23 mouse cellular contexts compared by ENCODE assay signal in genomic region chr9:72206911-72207310, GRCm38 (mm10).
A peak's percentile ranks its signal among the peaks of the same experiment; 100 is the strongest.
DNase-seq lines count a peak whose midpoint lies in the region; ATAC-seq and TF ChIP-seq lines count a peak whose summit lies in the region.
"Had no signal": no experiment of that assay in that cellular context is flagged by ENCODE, and none has a peak within 500 bp of the region (broad histone marks: within the 10 kb centered on the region; RNA-seq: fewer than 3 reads in every experiment).

No protein-coding gene starts in this region.

- H3K9me3 ChIP-seq in heart, embryonic 12.5 days (replicated peaks): no peaks in the 10 kb centered on the region
- H3K9me3 ChIP-seq in forebrain, postnatal 0 days (ENCODE audit: low read length): no peaks in the 10 kb centered on the region
- H3K9me3 ChIP-seq: embryonic facial prominence, embryonic 15.5 days; limb, embryonic 10.5 days; liver, embryonic 12.5 days; megakaryocyte, embryonic 14.5 days; midbrain, embryonic 15.5 days; neural tube, embryonic 13.5 days had no signal

- intact Hi-C loops in left cerebral cortex, adult 2 months (cut with DNase I): no loop called here
- intact Hi-C loops in left cerebral cortex, postnatal 14 days (cut with DNase I): no loop called here

- no peak overlapping the region for H3K4me3 ChIP-seq in heart, embryonic 12.5 days
- no peak overlapping the region for H3K4me3 ChIP-seq in left cerebral cortex, adult 2 months
- no peak overlapping the region for H3K4me3 ChIP-seq in forebrain, postnatal 0 days (ENCODE audit: low read depth, low read length)
- H3K4me3 ChIP-seq: embryonic facial prominence, embryonic 15.5 days; limb, embryonic 10.5 days; liver, embryonic 12.5 days; megakaryocyte, embryonic 14.5 days; midbrain, embryonic 15.5 days; neural tube, embryonic 13.5 days had no signal

- no peak overlapping the region for H3K9ac ChIP-seq in heart, embryonic 12.5 days
- H3K9ac ChIP-seq in forebrain, postnatal 0 days: no peak overlapping the region
- H3K9ac ChIP-seq: embryonic facial prominence, embryonic 15.5 days; hindbrain, embryonic 14.5 days; liver, embryonic 12.5 days; midbrain, embryonic 15.5 days; neural tube, embryonic 13.5 days had no signal

- no peaks in the 10 kb centered on the region for H3K27me3 ChIP-seq in heart, embryonic 12.5 days (replicated peaks)
- no peaks in the 10 kb centered on the region for H3K27me3 ChIP-seq in forebrain, postnatal 0 days (ENCODE audit: insufficient read depth, low read length)
- H3K27me3 ChIP-seq: embryonic facial prominence, embryonic 15.5 days; liver, embryonic 12.5 days; megakaryocyte, embryonic 14.5 days; midbrain, embryonic 15.5 days; neural tube, embryonic 13.5 days had no signal

- peak; percentile 89 for DNase-seq in heart, adult 11 months
- no peak for DNase-seq in left cerebral cortex, adult 2 months (ENCODE audit: extremely low spot score in 1 of 2, low spot score in 2 of 2)
- no peak for DNase-seq in left cerebral cortex, postnatal 14 days (ENCODE audit: low spot score in 2 of 2)
- peak; percentile 77 for DNase-seq in NIH3T3 (ENCODE audit: low read depth)
- peak; percentile 35 to 39 for DNase-seq in adrenal gland, postnatal 36 days
- no peak for DNase-seq in forebrain, postnatal 0 days
- DNase-seq: cerebellum, adult 9-10 months; gastrocnemius, postnatal 25 days; kidney, adult 18-20 months; kidney, postnatal 4 days; lung, adult 2 months; retina, postnatal 1 day had no signal

- H3K36me3 ChIP-seq in heart, embryonic 12.5 days: no peaks in the 10 kb centered on the region
- H3K36me3 ChIP-seq in forebrain, postnatal 0 days (ENCODE audit: insufficient read depth): no peaks in the 10 kb centered on the region
- H3K36me3 ChIP-seq: embryonic facial prominence, embryonic 15.5 days; limb, embryonic 10.5 days; liver, embryonic 12.5 days; midbrain, embryonic 15.5 days; neural tube, embryonic 13.5 days had no signal

- ATAC-seq in heart, embryonic 12.5 days (ENCODE audit: insufficient number of reproducible peaks, low FRiP score): no peak
- no peak for ATAC-seq in forebrain, postnatal 0 days
- ATAC-seq: forebrain, embryonic 14.5 days; inflammation-experienced regulatory T-cells, adult 6 months; liver, embryonic 12.5 days; midbrain, embryonic 15.5 days had no signal

- H3K4me1 ChIP-seq in heart, embryonic 12.5 days (replicated peaks): no peaks in the 10 kb centered on the region
- no peaks in the 10 kb centered on the region for H3K4me1 ChIP-seq in forebrain, postnatal 0 days (ENCODE audit: insufficient read depth)
- H3K4me1 ChIP-seq: embryonic facial prominence, embryonic 15.5 days; limb, embryonic 10.5 days; liver, embryonic 12.5 days; megakaryocyte, embryonic 14.5 days; midbrain, embryonic 15.5 days; neural tube, embryonic 13.5 days had no signal

- no peak overlapping the region for H3K4me2 ChIP-seq in heart, embryonic 12.5 days
- no peak overlapping the region for H3K4me2 ChIP-seq in forebrain, postnatal 0 days (ENCODE audit: low read depth)
- H3K4me2 ChIP-seq: embryonic facial prominence, embryonic 15.5 days; heart, embryonic 11.5 days; hindbrain, embryonic 14.5 days; liver, embryonic 12.5 days; midbrain, embryonic 15.5 days; neural tube, embryonic 13.5 days had no signal

- WGBS in heart, embryonic 12.5 days: 63% methylated on average over 2 of the region's 2 CpGs
- 73% methylated on average over 2 of the region's 2 CpGs for WGBS in forebrain, postnatal 0 days

- H3K27ac ChIP-seq in heart, embryonic 12.5 days (ENCODE audit: poor library complexity, severe bottlenecking): no peak overlapping the region
- H3K27ac ChIP-seq in left cerebral cortex, adult 2 months: peak overlapping the region; percentile 32; the same call in 1 of the 2 replicates
- H3K27ac ChIP-seq in forebrain, postnatal 0 days (ENCODE audit: low read depth, low read length): no peak overlapping the region
- H3K27ac ChIP-seq: embryonic facial prominence, embryonic 15.5 days; hindbrain, embryonic 14.5 days; limb, embryonic 10.5 days; liver, embryonic 12.5 days; midbrain, embryonic 15.5 days; neural tube, embryonic 13.5 days had no signal

- TF ChIP-seq CTCF in left cerebral cortex, adult 2 months (IDR thresholded peaks at IDR 0.05): no peak
- TF ChIP-seq CTCF in forebrain, postnatal 0 days (IDR thresholded peaks at IDR 0.05; ENCODE audit: low read depth): no peak

Comparison
In these comparisons a context has a peak if more than half of its experiments do, and no peak if none do; other contexts are left out.
1. DNase-seq: peak in heart, adult 11 months (single experiment), NIH3T3 (single experiment) and adrenal gland, postnatal 36 days (2 of 2); none in left cerebral cortex, adult 2 months (0 of 2), left cerebral cortex, postnatal 14 days (0 of 2) and forebrain, postnatal 0 days (single experiment).